Mouse (Mus musculus) gonadal fat pad, adult 2 months (tissue): ENCODE data around the gene Hoxc8. TPM values are rescaled to one million over a fixed set of nuclear protein-coding genes. Genes with fewer than 3 reads are reported as not detected.

Source experiments
- DNase-seq: peaks from one replicate; pipeline ENCODE4 v3.0.0-alpha.2; 2012; ENCODE audit warnings: low read depth
- polyA plus RNA-seq: library from polyadenylated mRNA; depleted of rRNA; stranded (reverse); fragments of >200 nt; gene quantifications from 2 replicates; pipeline ENCODE4 v1.2.3, GENCODE M21; 2012; rRNA removed

The Hoxc8 gene
- polyA plus RNA-seq = 23.5 and 29.8 TPM in 2 replicates

DNA sequence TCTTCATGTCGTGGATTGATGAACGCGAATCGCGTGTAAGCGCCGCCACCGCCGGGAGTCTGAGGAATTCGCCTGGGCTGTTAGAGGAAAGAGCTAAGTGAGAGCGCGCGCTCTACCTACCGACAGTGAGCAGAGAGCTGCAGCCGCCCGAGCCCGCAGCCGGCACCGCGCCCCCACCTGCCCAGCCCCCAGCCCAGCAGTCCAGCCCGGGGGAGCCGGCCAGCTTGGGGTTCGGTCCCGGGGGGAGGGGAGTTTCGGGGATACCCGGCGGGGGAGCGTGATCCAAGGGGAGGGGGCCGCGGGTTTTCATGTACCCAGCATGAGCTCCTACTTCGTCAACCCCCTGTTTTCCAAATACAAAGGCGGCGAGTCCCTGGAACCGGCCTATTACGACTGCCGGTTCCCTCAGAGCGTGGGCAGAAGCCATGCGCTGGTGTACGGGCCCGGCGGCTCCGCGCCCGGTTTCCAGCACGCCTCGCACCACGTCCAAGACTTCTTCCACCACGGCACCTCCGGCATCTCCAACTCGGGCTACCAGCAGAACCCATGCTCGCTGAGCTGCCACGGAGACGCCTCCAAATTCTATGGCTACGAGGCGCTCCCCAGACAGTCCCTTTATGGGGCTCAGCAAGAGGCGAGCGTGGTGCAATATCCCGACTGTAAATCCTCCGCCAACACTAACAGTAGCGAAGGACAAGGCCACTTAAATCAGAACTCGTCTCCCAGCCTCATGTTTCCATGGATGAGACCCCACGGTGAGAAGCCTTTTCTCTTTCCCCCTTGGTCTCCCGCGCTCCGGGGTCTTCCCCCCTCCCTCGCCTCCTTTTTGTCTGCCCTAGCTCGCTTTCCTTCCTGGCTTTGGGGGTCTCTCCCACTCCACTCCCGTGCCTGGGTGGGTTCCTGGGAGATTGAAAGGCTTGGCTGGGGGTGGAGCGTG, at the start of gene Hoxc8:
Gene Hoxc8 (plus strand): TSS at position 147 of the 937 bp plus-strand sequence.
- DNase-seq = no peak

DNA sequence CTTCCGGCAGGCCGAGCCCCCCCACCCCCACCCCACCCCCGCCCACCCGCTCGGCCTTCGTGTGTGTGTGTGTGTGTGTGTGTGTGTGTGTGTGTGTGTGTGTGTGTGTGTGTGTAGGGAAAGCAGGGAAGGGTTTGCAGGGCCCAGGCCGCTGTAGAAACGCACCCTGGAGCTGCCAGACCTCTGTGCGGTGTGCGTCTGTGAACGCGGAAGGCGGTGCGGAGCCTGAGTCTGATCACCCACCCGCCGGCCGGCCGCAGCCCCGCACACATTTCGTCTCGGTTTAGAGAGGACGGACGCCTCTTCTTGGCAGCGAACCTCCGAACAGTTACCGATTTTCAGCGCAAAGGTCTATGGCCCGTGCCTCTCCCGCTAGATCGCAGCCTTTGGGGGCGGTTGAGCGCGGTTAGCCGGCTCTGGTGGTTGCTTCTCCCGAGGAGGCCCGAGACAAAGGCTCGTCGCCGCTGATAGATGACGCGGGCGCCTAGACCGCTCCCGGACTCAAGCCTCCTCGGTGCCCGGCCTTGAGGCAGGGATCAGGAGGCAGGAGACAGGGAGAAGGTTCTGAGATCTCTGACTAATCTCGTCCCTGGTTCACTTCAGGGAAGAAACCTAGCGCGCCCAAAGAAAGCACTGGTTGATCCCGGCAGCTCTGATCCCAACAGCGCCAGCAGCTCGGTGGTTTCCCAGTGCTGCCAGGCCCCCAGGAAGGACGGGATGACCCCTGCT, 47.5 kb upstream of the Hoxc8 start:
- no peak for DNase-seq

DNA sequence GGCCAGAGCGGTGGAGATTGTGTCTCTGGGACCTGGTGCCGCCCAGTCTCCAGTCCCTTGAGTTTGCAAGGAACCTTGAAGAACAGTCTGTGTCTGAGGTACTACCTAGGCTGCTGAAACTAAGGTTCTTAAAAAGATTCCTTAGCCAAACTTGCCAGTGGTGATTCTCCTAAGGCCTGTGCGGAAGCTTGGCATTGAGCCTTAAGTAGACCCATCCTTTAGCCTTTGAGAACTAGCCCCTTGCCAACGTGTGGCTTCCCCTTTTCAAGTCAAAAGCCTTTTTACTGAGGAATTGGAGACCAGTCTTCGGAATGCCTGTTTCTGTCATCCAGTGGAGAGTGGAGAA, 47.0 kb upstream of the Hoxc8 start:
- no peak for DNase-seq

DNA sequence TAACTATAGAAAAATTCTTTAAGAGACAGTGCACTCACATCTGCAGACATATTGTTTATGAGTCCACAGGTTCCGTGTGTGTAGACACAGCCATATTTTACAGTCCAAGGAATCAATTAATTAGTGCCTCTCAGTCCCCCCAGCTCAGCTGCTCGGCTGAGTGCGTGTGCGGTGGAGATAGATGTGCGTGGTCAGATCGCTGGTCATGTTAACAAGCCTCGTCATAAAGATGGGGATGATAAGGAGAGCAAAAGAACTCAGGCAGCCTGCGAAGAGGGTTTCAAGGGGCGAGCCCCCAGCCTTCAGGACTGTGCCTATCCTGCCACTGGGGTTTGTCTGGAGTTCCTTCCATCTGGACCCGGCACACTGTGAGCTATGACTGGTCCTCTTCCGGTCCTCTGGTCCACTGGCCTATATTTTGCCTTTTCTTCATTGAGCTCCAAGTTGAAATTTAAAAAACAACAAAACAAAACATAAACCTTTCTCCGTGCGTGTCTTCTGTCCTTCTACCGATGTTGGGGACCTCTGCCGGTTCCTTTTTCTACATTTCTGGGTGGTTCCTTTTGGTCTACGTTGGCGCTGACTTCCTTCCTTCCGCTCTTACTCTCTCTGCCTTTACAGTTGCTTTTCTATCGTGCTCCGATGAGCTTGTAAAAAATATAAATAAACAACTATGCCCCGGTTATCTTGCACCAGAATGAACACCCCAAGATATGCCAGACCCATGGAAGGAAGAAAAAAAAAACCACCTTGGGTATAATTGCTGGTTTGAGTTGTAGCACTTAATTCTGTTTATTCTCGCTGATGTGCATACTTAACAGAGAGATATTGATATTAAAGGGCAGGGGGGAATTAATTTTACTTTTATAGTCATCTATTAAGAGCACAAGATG, 45.0 kb upstream of the Hoxc8 start:
- no peak for DNase-seq

DNA sequence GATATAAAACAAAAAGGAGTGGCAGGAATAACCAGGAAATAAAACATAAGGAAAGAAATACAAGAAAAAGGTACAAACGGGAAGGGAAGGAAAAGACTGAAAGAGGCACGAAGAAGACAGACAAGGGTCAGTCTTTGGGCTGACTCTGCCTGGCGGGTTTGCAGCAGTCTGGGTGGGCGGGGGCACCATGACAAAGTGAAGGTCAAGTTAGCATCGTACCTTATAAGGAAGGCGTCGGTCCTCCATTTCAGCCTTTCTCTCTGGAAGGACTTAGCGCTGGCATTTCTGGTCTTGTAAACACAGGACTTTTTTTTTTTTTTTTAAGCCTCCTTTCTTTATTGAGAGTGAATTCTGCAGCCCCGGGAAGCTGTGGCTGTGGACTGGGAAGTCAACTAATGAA, 43.1 kb upstream of the Hoxc8 start:
- no peak for DNase-seq

DNA sequence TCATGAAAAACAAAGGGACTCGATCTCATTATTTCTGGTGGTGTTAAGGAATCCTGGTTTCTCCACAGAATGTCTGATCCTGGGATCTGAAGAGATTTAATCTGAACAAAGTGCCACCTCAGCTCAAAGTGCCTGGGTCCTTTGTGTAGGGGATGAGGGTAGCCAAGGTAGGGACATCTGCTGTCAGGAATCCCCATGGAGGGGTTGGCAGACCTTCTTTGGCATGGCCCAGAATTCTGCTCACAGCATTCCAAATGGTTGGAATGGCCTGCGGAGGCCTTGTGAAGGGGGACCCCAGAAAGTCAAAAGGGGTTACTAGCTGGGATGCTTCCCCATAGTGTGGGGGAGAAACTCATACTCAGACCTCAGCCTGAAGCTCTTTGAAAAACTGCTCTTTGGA, 41.6 kb upstream of the Hoxc8 start:
- DNase-seq = no peak

DNA sequence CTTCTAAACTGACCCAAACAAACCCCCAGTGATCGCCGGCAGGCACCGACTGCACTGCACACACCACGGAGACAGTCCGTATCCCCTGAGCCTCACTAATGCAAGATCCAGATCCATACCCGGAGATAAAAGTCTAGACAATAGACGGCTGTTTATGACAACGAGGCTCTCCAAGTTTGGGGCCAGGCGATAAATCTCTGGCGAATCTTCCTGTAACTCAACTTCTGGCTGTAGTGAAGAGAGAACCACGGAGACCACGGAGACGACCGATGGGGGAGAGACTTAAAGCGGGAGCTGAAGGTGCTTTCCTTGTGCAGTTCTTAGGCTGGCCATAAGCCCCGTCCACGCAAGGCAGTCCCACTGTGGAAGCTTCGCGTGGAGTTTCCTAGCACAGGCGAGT, 40.7 kb upstream of the Hoxc8 start:
- DNase-seq = no peak

DNA sequence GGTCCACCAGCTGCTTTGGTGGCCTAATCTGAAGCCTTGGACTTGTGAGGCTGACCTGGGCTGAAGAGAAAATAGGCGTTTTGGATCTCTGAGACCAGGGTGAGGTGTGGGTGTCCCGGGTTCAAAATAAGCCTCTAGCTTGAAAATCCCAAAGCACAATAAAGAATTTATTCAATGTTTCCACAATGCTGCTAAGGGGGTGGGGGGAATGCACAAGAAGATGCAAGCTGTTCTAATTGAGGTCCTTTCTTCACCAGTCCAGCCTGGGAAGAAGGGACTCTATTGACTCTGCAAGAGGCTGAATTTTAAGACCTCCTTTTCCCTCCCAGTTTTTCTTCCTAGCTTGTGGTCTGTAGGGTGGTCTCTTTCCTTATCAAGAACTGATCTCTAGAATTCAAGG, 39.5 kb upstream of the Hoxc8 start:
- no peak for DNase-seq

DNA sequence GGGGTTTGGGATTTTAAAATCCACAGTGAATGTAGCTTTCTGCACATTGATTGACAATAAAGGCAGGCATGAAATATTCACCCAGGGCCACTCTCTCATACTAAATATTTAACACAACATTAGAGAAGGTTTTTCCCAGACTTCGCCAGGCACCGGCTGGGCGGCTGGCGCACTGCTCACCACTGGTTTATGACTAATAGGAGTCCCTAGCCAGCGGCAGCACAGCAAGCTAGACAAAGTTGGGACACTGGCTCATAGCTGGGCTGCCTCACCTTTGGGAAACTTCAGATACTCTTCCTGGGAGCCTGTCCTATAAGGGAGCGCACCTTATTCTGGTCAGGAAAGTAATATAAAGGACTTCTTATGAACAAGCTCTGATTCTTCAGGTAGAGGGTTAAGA, 36.8 kb upstream of the Hoxc8 start:
- DNase-seq = no peak

DNA sequence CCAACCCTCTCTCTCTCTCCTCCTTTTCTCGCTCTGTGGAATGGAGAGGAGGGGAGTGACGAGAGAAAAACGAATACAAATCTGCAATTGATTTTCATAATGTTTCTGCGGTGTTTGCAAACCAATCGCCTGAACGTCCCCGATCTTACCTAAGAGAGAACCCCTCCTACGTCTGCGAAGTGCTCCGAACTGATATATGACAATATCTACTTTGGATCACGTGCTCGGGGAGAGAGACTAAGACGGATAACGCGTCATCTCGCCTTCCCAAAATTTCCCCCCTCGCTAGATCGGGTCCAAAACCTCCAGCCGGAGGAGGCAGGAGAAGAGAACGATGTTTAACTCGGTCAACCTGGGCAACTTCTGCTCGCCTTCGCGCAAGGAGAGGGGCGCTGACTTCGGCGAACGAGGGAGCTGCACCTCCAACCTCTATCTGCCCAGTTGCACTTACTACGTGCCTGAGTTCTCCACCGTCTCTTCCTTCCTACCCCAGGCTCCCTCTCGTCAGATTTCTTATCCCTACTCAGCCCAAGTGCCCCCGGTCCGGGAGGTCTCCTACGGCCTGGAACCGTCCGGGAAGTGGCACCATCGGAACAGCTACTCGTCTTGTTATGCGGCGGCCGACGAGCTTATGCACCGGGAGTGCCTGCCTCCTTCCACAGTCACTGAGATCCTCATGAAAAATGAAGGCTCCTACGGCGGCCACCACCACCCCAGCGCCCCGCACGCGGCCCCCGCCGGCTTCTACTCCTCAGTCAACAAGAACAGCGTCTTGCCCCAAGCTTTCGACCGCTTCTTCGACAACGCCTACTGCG, 36.0 kb upstream of the Hoxc8 start, which contains the start of gene Hoxc11:
Gene Hoxc11 (plus strand): TSS at position 236 of the 815 bp plus-strand sequence.
- no peak for DNase-seq

DNA sequence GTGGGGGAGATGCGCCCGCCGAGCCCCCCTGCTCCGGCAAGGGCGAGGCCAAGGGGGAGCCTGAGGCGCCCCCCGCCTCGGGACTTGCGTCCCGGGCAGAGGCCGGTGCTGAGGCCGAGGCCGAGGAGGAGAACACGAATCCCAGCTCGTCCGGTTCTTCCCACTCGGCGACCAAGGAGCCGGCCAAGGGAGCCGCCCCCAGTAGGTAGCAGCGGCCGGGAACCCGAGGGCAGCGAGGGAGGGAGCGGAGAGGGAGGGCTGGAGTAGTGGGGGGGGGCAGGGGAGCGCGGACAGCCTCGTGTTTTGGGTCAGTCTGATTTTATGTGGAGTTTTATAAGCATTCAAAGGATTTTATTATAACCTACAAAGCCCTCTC, 35.4 kb upstream of the Hoxc8 start:
- DNase-seq = no peak

DNA sequence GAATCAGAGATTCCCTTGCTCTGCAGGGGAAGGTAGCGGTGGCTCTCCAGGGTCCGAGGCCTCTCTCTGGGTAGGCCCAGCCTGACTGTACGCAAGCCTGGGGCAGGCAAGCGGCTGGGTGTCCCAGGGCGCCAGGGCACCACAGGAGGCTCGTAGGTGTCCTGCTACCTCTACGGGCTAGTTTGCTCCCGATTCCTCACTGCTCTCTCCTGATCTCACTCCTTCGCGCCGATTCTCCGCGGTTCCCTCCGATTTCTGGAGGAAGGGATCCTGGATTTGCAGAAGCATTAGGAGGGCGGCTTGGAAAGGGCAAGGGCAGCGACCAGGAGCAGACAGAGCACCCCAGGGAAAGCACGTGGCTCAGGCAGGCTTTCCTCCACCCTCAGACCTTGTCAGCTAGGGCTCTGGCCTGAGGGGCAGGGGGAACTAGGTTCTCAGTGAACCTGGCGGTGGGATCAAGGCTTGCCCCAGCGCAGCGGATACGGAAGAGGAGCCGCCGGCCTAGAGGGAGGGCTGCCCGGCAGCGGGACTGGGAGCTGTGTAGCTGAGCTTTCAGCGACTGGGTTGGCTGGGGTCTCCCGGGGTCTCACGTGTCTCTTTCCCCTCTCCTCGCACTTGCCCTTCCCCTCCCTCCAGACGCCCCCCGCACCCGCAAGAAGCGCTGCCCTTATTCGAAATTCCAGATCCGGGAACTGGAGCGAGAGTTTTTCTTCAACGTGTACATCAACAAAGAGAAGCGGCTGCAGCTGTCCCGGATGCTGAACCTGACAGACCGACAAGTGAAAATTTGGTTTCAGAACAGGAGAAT, 34.4 kb upstream of the Hoxc8 start:
- DNase-seq = no peak

DNA sequence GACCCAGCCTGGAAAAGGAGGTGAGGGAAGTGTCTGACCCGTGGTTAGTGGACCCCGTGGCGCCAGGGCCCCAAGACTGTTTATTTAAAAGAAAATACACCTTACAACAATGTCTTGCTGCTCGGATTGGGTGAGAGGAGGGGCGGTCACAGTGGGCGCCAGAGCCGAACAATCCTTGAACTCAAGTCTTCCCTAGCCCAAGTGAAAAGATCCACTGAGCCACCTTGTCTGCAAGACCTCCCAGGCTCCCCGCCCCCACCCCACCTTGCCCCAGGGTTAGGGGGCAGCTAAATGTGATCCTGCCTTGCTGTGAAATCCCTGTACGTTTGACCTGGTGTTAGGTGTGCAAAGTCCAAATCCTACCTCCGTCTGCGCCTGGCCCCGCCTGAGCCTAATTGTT, 33.5 kb upstream of the Hoxc8 start:
- DNase-seq = no peak

DNA sequence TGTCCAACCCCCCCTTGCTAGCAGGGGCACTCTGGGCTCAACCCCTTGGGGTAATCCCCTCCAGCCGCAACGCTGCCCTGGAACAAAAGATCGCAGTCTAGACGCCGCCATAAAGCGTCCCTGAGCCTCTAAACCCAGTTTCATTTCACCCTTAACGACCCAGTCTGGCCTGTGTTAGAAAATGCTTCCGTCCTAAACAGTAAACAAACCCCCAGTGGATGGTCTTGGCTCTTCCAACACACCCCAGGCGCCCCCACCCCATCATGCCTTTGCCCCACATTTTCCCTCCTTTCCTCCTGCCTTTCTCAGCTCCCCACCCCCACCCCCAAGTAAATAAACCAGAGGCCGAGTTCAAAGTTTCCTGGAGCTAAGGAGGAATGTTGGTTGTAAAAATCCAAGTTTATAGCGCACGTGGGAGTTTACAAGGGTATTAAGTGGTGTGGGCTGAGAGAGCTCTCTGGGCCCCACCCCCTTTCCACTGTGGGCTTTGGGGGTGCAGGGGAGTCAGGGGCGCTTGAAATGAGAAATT, 30.7 kb upstream of the Hoxc8 start:
- no peak for DNase-seq

DNA sequence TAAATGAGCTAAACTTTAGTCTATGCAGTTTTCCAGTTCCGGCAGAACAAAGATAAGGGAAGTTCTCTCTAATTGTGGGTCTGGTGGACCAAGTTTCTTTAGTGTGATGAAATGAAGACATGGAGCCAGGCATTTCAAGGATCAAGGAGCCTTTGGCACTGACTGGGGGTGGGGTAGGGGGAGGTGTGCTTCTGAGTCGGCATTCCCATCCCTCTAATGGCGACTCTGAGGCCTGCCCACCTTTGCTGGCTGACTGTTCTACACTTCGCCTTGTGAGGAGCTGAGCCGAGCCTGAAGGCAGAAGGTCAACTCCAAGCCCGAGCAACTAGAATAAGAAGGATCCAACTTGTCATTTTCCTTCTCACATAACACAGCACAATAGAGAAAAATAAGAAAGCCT, 28.7 kb upstream of the Hoxc8 start:
- DNase-seq = no peak

DNA sequence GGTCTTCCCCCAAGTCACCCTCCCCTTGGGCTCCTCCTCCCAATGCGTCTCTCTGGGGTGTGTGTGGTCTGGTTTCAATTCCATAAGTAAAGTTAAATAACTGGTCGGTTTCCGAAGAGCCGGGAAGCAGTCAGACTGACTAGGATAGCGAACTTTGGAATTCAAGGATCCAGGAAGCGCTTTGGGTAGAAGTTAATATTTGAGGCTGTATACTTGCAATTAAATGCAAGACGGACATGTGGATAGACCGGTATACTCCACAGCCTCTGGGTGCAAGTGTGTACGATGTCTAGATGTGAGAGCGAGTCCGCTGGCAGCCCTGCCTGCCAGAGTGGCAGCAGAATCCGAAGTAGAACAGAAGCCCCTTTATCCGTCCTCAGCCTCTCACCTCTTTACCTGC, 27.9 kb upstream of the Hoxc8 start:
- no peak for DNase-seq

DNA sequence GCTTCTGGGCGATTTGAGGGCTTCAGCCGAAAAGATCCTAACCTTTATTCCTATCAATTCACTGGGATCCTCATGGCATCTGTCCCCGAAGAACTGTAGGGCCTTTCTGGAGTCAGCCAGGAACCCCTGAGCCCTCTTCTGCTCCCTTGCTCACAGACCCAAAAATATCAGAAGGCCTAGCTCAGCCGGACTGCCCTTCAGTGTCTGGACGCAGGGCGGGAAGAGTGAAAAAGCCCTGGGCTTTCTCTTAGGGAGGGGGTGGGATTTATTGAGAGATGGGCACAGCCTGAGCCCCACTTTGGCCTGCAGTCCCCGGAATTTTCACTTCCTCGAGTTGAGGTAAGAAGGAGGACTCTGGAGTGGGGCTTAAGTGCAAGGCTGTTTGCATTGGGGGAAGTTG, 27.1 kb upstream of the Hoxc8 start:
- no peak for DNase-seq

DNA sequence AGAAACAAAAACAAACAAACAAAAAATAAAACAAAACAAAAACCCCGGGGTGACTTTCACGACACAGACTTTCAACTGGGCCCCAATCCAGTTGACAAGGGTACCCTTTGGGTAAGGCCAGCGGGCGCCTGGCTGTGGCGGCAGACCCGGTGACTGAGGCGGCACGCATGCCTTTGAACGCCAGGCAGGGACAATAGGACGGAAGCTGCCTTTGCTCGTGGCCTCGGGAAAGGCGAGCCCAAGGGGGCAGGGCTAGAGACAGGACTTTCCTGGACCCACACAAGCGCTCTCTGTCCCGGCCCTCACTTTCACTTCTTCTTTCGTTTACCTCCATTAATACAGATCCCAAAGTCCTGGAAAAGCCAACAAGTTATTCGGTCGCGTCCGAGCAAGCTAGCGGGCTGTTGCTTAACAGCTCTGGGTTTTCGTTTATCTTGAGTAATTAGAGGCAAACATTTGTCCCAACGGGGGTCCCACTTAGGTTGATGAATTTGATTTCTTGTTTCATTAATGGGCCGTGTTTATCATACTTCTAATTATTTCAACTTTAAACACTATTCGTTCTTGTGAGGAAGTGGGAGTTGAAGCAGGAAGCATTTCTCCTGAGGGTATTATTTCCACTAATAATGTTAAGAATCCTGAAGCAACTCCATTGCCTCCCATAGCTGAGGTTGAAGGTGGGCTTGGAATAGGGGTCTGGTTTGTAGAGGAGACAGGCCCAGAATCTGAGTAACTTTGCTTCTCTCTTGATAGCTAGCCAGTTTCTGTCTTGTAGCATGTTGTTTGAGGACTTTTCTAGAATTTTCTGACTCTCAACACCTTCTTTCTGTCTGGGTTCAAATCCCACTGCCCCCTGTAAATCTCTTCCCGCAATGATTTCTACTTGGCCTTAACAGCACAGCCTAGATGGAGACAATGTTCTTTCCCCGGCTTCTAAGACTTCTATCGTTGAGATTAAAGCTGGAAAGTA, 26.5 kb upstream of the Hoxc8 start:
- no peak for DNase-seq
